Mouse (Mus musculus): ENCODE results near the gene Olfr641. TPM values are rescaled to one million over a fixed set of nuclear protein-coding genes. Genes with fewer than 3 reads are reported as not detected.

Olfr641 gene
- not detected in 2 replicates for polyA plus RNA-seq (2012; ENCODE audit: low replicate concordance)

DNA sequence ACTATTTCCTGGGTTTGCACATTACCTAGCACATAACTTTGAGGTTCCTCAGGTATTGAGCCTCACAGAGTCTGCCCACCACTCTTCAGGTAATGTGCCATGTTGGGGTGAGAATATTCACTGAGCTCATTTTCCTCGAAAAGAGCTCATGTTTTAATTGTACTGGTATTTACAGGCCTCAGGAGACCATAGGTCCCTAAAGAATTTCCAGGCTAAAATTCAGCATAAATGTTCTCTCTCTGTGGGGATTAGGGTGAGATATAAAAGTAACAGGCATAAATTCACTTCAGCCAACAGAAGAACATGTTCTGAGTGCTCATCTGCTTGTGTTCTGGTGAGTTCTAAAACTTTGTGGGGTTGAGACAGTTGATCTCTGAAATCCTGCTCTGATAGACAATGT is at the start of gene Olfr641:
Gene Olfr641 (plus strand): TSS at position 301 of the 400 bp plus-strand sequence.

DNA sequence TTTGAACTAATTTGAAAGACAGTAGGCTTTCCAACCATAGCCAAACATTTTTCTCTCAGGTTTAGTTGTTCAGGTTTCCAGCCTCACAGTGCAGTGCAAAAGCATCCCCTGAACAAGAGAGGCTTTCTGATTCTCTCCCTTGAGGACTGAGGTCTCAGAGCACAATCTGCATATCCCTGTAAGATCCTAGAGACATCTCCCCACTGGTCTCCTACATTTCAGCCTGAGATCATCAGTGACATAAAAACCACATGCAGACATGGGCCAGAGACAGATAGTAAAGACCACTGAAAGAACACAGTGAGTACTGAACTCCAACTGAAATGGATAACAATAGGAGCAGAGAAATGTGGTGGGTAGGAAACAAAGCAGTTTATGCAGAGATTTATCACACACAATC is 36.8 kb upstream of the Olfr641 start, which contains the start of gene Olfr638:
Gene Olfr638 (plus strand): TSS at position 301 of the 400 bp plus-strand sequence.

DNA sequence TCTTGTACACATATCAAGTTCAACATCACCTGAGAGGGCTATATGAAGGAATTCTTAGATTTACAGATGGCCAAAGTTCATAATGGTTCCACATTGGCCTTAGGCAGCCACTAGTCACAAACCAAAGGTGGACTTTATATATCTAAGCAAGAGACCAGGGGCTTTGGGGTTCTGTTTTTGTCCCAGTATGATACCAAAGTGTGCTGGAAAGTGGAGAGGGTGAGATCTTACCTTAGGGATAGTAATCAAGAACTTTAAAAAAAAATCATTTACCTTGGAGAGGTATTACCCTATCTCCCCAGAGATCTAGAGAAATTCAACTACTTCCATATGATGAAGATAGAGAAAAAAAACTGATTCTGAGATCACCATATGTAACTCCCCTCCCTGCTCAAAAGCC is 18.0 kb upstream of the Olfr641 start, which contains the start of gene Olfr639:
Gene Olfr639 (minus strand): TSS at position 101 of the 400 bp plus-strand sequence.

DNA sequence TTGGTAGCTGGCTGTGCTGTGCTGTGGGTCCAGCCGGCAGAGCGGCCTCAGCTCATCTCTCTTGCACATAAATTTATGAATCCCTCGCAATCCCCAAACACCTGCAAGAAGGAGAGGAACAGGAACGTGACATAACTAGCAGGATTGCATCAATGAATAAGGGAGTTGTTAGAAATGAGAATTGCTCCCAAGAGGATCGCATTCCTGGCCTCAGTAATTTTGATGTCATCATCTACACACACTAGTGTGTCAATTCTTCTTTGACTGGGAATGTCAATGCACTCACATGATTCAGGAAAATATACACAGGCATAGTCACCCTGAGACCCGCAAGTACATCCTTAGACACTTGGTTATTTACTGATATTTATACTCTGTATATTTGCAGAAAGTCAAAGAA is 9.8 kb upstream of the Olfr641 start, which contains the start of gene Olfr640:
Gene Olfr640 (minus strand): TSS at position 101 of the 400 bp plus-strand sequence.

DNA sequence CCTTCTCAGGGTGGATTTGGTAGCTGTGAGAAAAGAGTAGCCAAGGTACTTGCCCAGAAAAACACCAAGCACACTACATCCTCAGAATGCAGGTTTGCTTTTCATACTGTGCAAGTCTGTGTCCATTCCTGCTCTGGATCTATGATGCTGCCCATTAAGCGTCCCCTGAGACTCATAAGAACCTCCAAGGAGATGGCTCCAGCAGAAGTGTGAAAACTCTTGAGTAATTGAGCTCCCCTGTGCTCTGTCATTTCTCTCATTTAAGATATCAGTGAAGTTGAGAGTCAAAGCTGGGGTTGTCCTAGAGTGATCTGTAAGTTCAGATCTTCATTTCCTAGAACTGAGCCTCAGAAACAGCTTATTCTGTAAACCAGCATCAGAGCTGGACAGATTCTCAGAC is 17.3 kb downstream of the Olfr641 start, which contains the start of gene Olfr642:
Gene Olfr642 (minus strand): TSS at position 101 of the 400 bp plus-strand sequence.

DNA sequence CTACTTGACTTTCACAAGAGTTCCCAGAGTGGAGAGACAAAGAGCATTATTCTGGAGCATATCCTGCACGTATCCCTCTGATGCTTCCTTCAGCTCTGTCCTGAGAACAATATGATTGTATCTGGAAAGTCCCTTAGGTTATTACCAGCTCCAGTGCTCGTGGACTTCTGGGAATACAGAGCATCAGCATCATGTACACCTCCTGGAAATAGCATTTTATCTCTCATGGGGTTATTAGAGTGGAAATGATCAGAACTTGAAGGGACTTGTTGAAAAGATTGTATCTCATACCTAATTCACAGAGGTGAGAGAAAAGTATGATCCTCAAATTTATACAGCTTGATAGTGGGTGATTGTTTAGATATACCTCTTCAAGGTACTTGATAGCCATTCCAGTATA is 26.1 kb downstream of the Olfr641 start, which contains the start of gene 4930516K23Rik:
Gene 4930516K23Rik (minus strand): TSS at position 101 of the 400 bp plus-strand sequence.

DNA sequence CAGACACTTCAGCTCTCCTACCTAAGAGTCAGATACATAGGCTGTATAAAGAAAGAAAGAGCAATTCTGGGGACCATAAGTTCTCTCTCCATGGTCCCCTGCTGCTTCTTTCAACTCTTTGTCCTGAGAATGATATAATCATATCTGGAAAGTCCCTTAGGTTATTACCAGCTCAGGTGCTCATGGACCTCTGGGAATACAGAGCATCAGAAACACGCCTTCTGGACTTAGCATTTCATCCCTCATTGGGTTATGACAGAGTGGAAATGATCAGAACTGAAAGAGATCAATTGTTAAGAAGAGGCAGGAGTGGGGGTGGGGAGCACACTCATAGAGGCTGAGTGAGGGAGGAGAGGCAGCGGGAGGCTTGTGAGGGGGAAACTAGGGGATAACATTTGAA is 36.5 kb downstream of the Olfr641 start, which contains the start of gene Olfr644:
Gene Olfr644 (minus strand): TSS at position 101 of the 400 bp plus-strand sequence.

DNA sequence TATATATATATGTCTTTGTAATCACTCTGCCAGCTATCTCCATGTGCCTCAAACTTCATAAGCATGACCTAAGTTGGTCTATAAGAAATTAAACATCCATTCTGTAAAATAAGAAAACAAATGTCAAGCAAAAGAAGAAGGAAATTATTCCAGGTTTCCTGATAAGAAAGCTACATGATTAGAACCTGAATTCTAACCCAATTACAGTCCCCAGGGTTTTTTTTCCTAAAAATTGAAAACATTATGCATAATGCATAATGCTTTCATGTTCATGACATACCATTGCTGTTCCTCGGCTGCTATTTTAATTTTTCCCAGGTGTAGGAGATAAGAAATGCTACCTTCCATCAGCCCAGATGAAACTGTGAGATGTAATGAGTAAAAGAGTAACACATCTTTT is 50.1 kb downstream of the Olfr641 start, which contains the start of gene Olfr645:
Gene Olfr645 (minus strand): TSS at position 101 of the 400 bp plus-strand sequence.

Other genes with a start within 250 kb of the Olfr641 start
- not detected in 2 replicates for gene Olfr67, start 243.6 kb upstream of the Olfr641 start, polyA plus RNA-seq (2012; ENCODE audit: low replicate concordance)
- 80.8 and 4,115 TPM in 2 replicates for gene Hbb-bt, start 221.4 kb upstream of the Olfr641 start, polyA plus RNA-seq (2012; ENCODE audit: low replicate concordance)
- 6,525 and 69,736 TPM in 2 replicates for gene Hbb-bs, start 207.3 kb upstream of the Olfr641 start, polyA plus RNA-seq (2012; ENCODE audit: low replicate concordance)
- gene Hbb-bh2, start 194.9 kb upstream of the Olfr641 start, polyA plus RNA-seq (2012; ENCODE audit: low replicate concordance) = not detected in 2 replicates
- not detected in 2 replicates for gene Hbb-bh1, start 192.3 kb upstream of the Olfr641 start, polyA plus RNA-seq (2012; ENCODE audit: low replicate concordance)
- not detected in 2 replicates for gene Hbb-y, start 182.2 kb upstream of the Olfr641 start, polyA plus RNA-seq (2012; ENCODE audit: low replicate concordance)
- 0.15 TPM in 1 of 2 replicates, not detected in the other for gene Olfr66, start 149.2 kb upstream of the Olfr641 start, polyA plus RNA-seq (2012; ENCODE audit: low replicate concordance)
- gene Olfr64, start 141.0 kb upstream of the Olfr641 start, polyA plus RNA-seq (2012; ENCODE audit: low replicate concordance) = not detected in 2 replicates
- not detected in 2 replicates for gene Olfr65, start 132.0 kb upstream of the Olfr641 start, polyA plus RNA-seq (2012; ENCODE audit: low replicate concordance)
- not detected in 2 replicates for gene Olfr631, start 106.6 kb upstream of the Olfr641 start, polyA plus RNA-seq (2012; ENCODE audit: low replicate concordance)
- gene Olfr632, start 101.1 kb upstream of the Olfr641 start, polyA plus RNA-seq (2012; ENCODE audit: low replicate concordance) = not detected in 2 replicates
- not detected in 2 replicates for gene Olfr633, start 91.0 kb upstream of the Olfr641 start, polyA plus RNA-seq (2012; ENCODE audit: low replicate concordance)
- 0.02 and 0.03 TPM in 2 replicates for gene Olfr635, start 64.3 kb upstream of the Olfr641 start, polyA plus RNA-seq (2012; ENCODE audit: low replicate concordance)
- not detected in 2 replicates for gene Olfr638, start 36.7 kb upstream of the Olfr641 start, polyA plus RNA-seq (2012; ENCODE audit: low replicate concordance)
- not detected in 2 replicates for gene Olfr639, start 18.1 kb upstream of the Olfr641 start, polyA plus RNA-seq (2012; ENCODE audit: low replicate concordance)
- not detected in 2 replicates for gene Olfr640, start 9.9 kb upstream of the Olfr641 start, polyA plus RNA-seq (2012; ENCODE audit: low replicate concordance)
- not detected in 2 replicates for gene Olfr642, start 17.2 kb downstream of the Olfr641 start, polyA plus RNA-seq (2012; ENCODE audit: low replicate concordance)
- gene 4930516K23Rik, start 26.0 kb downstream of the Olfr641 start, polyA plus RNA-seq (2012; ENCODE audit: low replicate concordance) = 0.04 TPM in 1 of 2 replicates, not detected in the other
- not detected in 2 replicates for gene Olfr644, start 36.4 kb downstream of the Olfr641 start, polyA plus RNA-seq (2012; ENCODE audit: low replicate concordance)
- not detected in 2 replicates for gene Olfr645, start 50.0 kb downstream of the Olfr641 start, polyA plus RNA-seq (2012; ENCODE audit: low replicate concordance)
- gene Olfr646, start 69.4 kb downstream of the Olfr641 start, polyA plus RNA-seq (2012; ENCODE audit: low replicate concordance) = not detected in 2 replicates
- gene Ubqln5, start 94.4 kb downstream of the Olfr641 start, polyA plus RNA-seq (2012; ENCODE audit: low replicate concordance) = not detected in 2 replicates
- not detected in 2 replicates for gene Olfr643, start 102.0 kb downstream of the Olfr641 start, polyA plus RNA-seq (2012; ENCODE audit: low replicate concordance)
- gene Ubqln3, start 107.8 kb downstream of the Olfr641 start, polyA plus RNA-seq (2012; ENCODE audit: low replicate concordance) = not detected in 2 replicates
- gene Ubqlnl, start 115.1 kb downstream of the Olfr641 start, polyA plus RNA-seq (2012; ENCODE audit: low replicate concordance) = not detected in 2 replicates
- gene Olfm5, start 129.4 kb downstream of the Olfr641 start, polyA plus RNA-seq (2012; ENCODE audit: low replicate concordance) = not detected in 2 replicates
- not detected in 2 replicates for gene Olfr648, start 147.9 kb downstream of the Olfr641 start, polyA plus RNA-seq (2012; ENCODE audit: low replicate concordance)
- gene Olfr649, start 160.5 kb downstream of the Olfr641 start, polyA plus RNA-seq (2012; ENCODE audit: low replicate concordance) = not detected in 2 replicates
- 0.12 TPM in 1 of 2 replicates, not detected in the other for gene Trim6, start 183.3 kb downstream of the Olfr641 start, polyA plus RNA-seq (2012; ENCODE audit: low replicate concordance)
- 0.55 and 1.2 TPM in 2 replicates for gene Trim34a, start 209.0 kb downstream of the Olfr641 start, polyA plus RNA-seq (2012; ENCODE audit: low replicate concordance)

All from hematopoietic multipotent progenitor cell, adult 10-12 weeks (in vitro differentiated cells).